Mouse (Mus musculus): ENCODE measurements around the gene Hsf2bp.

Hsf2bp gene

DNA sequence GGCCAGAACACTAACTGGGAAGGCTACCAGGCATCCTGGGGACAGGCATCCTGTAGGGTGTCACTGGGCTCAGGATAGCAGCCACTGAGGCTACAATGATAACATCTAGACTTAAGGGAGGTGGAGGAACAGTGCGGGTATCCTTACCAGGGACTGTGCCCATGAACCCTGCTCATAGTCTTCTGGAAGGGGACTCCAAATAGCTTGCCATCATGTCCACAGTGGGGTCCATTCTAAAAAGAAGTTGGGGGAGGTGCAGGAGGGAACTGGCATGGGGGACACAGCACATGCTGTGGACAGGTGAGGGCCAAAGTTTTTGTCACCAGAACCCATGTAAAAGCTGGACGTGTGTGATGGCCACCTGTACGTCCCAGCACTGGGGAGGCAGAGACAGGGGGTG lies 129.7 kb downstream of the Hsf2bp start:
- in situ Hi-C loops (cut with MboI, MseI), result loop anchor here (5.0 kb wide), 1 partner anchor 56 kb away; no protein-coding TSS in a partner anchor

DNA sequence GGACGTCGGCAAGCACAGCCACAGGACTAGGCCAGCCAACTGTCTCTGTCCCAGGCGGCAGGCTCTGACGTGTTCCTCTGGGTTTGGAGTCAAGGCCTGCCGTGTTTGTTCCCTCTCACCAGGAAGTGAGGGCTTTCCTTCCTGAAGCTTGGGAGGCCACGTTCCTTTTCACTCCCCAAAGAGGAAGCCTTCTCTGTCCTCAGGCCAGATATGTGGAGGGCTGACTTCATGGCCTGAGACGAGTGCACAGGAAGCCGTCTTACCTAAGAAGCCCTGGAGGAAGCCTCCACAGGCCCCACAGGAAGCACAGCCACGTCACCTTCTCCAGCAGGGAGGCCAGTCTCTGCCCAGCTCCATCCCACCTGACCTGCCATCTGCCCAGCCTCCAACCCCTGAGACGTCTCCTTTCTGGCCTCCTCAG lies 130.3 kb downstream of the Hsf2bp start:
- in situ Hi-C loops (cut with MboI, MseI), result loop anchor here (5.0 kb wide), 1 partner anchor 56 kb away; no protein-coding TSS in a partner anchor

DNA sequence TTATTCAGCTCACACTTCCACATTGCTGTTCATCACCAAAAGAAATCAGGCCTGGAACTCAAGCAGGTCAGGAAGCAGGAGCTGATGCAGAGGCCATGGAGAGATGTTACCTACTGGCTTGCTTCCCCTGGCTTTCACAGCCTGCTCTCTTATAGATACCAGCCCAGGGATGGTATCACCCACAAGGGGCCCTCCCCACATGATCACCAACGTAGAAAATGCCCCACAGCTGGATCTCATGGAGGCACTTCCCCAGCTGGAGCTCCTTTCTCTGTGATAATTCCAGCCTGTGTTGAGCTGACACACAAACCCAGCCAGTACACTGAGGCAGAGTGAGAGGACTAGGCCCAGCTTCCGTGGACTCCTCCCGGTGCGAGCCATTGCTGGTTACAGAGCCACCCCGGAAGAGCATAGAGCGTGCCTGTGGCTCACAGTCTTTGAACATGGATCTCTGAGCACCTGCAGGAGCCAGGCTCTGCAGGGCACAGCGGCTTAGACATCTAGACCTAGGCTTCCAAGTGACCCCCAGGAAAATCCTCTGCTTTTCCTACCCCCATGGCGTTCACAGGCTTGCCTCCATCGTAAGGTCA lies 130.9 kb downstream of the Hsf2bp start:
- in situ Hi-C loops (cut with MboI, MseI), result loop anchor here (5.0 kb wide), 1 partner anchor 57 kb away; no protein-coding TSS in a partner anchor

DNA sequence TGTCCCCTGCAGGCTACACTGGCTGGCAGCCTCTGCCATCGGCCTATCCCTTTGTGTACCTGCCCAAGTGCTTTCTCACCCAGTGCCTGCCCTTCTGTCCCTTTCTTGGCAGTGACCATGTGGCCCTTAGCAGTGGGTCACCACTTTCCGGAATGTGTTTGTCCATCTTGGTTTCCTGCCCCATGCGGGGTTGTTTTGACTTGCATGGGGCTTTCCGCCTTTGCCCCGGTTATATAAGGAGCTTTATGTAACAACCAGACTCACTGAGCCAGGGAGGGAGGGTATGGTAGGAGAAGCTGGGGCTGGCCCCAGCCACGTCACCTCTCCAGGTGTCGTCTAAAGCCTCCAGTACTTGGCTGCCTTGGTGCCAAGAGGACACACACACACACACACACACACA lies 132.1 kb downstream of the Hsf2bp start:
- in situ Hi-C loops (cut with MboI, MseI), result no loop called here

DNA sequence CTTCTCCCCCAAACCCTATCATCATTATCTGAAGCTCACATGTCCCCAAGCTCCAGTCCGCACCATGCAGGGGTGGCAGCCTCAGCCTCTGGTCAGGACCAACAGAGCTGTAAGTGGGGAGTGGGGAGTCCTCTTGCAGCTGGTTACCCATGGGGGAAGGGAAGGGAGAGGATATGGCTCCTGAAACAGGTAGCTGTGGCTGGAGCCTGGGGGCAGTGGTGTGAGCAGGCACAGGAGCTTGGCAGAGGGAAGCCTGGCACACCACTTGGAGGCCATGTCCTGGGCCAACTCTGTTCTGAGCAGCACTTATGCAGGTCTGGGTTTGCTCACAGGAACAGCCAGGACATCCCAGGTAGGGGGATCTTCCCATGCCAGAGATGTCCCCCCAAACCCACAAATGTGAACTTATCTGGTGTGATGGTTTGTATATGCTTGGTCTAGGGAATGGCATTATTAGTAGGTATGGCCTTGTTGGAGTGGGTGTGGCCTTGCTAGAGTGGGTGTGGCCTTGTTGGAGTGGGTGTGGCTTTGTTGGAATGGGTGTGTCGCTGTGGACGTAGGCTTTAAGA lies 133.4 kb downstream of the Hsf2bp start:
- in situ Hi-C loops (cut with MboI, MseI), result no loop called here

DNA sequence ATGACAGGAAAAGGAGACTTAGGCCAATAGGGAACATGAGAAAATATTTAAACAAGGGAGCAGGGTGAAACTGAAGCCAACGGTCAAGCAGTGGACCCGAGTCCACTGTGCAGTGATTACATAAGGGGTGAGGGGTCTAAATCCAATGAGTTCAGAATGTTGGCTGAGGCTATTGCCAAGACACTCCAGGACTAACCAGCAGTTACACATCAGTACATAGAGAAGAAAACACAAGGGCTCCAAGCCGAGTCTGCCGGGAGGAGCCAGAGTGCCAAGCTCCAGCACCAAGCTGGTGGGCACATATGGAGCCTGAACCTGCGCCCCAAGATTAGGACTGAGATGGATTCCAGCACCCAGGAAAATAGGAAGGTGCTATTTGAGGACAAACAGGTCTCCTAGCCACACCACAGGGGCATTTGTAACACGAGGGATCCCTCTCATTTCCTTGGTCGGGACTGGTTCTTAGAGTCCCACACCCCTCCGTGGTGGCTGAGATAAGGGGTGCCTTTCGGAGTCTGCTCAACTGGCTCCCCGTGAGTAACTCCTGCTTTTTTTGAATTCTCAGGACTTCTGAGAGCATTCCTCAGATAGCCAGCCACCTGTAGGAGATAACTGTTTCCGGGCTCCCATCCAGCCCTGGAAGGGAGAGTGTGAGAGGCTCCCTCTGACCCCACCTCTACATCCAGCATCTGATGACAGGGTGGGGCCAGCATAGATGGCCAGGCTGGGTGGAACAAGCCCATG lies 134.5 kb downstream of the Hsf2bp start:
- in situ Hi-C loops (cut with MboI, MseI), result no loop called here

DNA sequence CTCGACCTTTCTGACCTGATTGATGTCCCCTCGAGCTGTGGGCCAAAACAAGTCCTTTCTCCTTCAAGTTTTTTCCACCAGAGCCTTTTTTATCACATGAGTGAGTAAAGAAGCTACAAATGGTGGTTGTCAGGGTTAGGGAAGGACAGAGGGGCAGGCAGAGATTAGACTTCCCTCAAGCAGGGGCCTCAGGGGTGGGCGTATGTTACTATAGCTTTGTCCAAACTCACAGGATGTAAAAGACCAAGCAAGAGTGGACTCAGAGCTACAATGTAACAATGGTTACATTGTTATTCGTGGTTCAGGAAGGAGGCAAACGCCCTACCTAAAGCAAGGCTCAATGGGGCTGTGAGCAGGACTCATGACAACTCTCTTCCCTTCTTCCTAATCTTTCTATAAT lies 137.2 kb downstream of the Hsf2bp start:
- in situ Hi-C loops (cut with MboI, MseI), result no loop called here

DNA sequence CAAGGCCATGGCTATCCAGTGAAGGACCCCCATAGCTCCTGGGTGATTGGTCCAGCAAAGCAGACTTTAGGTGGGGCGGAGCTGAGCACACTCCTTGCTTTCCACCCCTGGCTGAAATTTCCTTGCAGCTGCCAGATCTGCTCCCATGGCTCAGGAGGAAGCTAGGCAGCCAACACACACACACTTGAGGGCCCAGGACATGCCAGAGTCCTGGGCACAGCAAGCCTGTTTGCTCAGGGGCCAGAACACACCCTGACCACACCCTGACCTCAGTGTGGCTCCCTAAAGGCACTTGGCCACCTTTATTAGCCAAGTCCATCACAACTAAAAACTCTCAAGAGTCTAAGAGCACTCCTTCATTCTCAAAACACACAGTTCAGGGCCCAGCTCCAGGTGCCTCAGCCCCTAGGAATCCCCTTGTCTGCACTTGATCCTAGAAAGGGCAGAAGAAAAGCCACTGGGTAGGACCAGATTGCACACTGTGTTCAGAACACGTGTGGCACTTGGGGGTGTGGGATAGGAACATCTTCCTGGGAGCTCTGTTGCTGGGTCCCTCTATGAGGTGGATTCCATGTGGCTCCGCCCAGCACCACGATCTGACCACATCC lies 138.9 kb downstream of the Hsf2bp start:
- in situ Hi-C loops (cut with MboI, MseI), result no loop called here

DNA sequence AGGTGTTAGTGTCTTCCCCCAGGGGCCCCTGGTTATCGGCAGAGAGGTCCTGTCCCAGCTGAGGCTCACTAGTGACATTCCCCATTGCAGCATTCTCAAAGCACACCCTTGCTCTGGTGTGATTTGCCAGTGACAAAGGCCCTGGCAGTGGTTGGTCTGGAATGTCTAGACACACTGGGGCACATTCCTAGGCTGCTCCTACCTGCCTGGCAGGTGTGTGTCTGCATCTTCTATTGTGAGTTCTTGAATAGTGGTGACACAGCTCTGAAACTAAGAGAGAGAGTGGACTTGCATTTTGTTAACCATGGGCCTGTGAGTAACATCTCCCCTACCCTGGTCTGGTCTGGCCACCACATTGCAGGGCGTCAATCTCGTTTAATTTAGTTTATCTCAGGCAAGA lies 139.4 kb downstream of the Hsf2bp start:
- in situ Hi-C loops (cut with MboI, MseI), result no loop called here

DNA sequence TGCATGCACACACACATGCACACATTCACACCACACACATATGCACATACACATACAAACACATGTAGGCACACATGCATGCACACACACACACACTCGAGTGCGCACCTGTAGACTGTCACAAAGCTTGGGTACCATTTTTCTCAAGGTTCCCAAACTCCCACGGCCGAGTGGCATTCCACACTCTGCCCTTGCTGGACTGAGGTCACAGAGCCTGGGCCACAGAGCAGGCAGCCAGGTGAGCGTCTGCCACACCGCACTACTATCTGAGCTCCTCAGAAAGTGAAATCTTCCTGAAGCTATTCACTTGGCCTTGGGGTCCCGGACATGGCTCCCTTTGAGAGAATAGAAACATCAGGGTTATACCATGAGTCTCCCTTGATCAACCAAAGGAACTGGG lies 139.8 kb downstream of the Hsf2bp start:
- in situ Hi-C loops (cut with MboI, MseI), result no loop called here

Data from regulatory T cell (primary cell).